Mouse (Mus musculus) forebrain, embryonic 13.5 days (tissue): ENCODE measurements around the gene Tmco5. TPM values are rescaled to one million over a fixed set of nuclear protein-coding genes. Genes with fewer than 3 reads are reported as not detected.
"Not testable (repeated sequence)": the region's sequence is repeated elsewhere in the genome, so short reads cannot be mapped to it uniquely, and the experiment has no call there.

ENCODE experiments used
- ATAC-seq: fragments of 200-750 bp; cut with Nextera tagmentation; 2 replicates; pipeline ENCODE4 v1.8.0; 2017
- H3K27ac ChIP-seq: fragments of 300-500 bp; sonication (generic); 2 replicates; pipeline ENCODE4 v1.5.1; 2015; ENCODE audit warnings: inconsistent platforms, mild to moderate bottlenecking, moderate library complexity
- H3K27me3 ChIP-seq: fragments of 300-500 bp; sonication (generic); 2 replicates; pipeline ENCODE4 v1.6.1; 2015; ENCODE audit warnings: mild to moderate bottlenecking, inconsistent platforms
- H3K36me3 ChIP-seq: fragments of 300-500 bp; sonication (generic); 2 replicates; pipeline ENCODE4 v1.6.1; 2015; ENCODE audit warnings: mild to moderate bottlenecking, inconsistent platforms; ENCODE audit not compliant: poor library complexity, severe bottlenecking
- H3K4me1 ChIP-seq: fragments of 300-500 bp; sonication (generic); 2 replicates; pipeline ENCODE4 v1.6.1; 2015; ENCODE audit warnings: inconsistent platforms
- H3K4me2 ChIP-seq: fragments of 300-500 bp; sonication (generic); 2 replicates; pipeline ENCODE4 v1.6.1; 2015; ENCODE audit warnings: inconsistent platforms, mild to moderate bottlenecking, moderate library complexity
- H3K4me3 ChIP-seq: fragments of 300-500 bp; sonication (generic); 2 replicates; pipeline ENCODE4 v1.5.1; 2015; ENCODE audit warnings: mild to moderate bottlenecking, inconsistent platforms
- H3K9ac ChIP-seq: fragments of 300-500 bp; sonication (generic); 2 replicates; pipeline ENCODE4 v1.6.1; 2015; ENCODE audit warnings: mild to moderate bottlenecking, inconsistent platforms
- H3K9me3 ChIP-seq: fragments of 300-500 bp; sonication (generic); replicated peaks from 2 replicates; pipeline ENCODE4 v1.6.1; 2016; ENCODE audit warnings: inconsistent platforms
- WGBS: fragments of 180-500 bp; shearing (Covaris S2); methylation state at CpG from one replicate; pipeline ENCODE4 v1.1.7; 2015; 5-methylcytosine and 5-hydroxymethylcytosine counted together
- polyA plus RNA-seq: library from polyadenylated mRNA; unstranded; fragments of >200 nt; fragmentation: Nextera tagmentation; extraction: Ambion mirVana; gene quantifications from 2 replicates; pipeline ENCODE4 v1.2.1, GENCODE M21; 2015

Tmco5 gene
- polyA plus RNA-seq, 1 experiment from 2014 or later: not detected

- H3K9me3 ChIP-seq: peaks cover 6% of the 10 kb centered on the region; the same call in 1 of the 2 replicates
Observed at GRCm38 (mm10) chr2:116925230-116925629, 46.7 kb downstream of the Tmco5 start.

GRCm38 (mm10) chr2:116932218-116932617, 53.7 kb downstream of the Tmco5 start:
- WGBS: 88% methylated on average over 7 of the region's 7 CpGs
- Histone ChIP-seq H3K4me3 (no peak overlapping the region), H3K4me2 (no peak overlapping the region), H3K9ac (no peak overlapping the region), H3K27me3 (no peaks in the 10 kb centered on the region), H3K36me3 (no peaks in the 10 kb centered on the region), H3K9me3 (no peaks in the 10 kb centered on the region), H3K27ac (no peak overlapping the region), H3K4me1 (no peaks in the 10 kb centered on the region)
- ATAC-seq: no peak

More at GRCm38 (mm10) chr2:116925230-116925629, 46.7 kb downstream of the Tmco5 start:
- no peaks in the 10 kb centered on the region for H3K36me3 ChIP-seq
- no peak overlapping the region for H3K4me2 ChIP-seq
- peak; percentile 30; the same call in 1 of the 2 replicates for ATAC-seq
- H3K4me3 ChIP-seq: no peak overlapping the region
- no peak overlapping the region for H3K27ac ChIP-seq
- H3K27me3 ChIP-seq: no peaks in the 10 kb centered on the region
- no peak overlapping the region for H3K9ac ChIP-seq
- H3K4me1 ChIP-seq: no peaks in the 10 kb centered on the region
- 61% methylated on average over 5 of the region's 5 CpGs for WGBS

GRCm38 (mm10) chr2:116934236-116934635, 55.7 kb downstream of the Tmco5 start:
- not testable (repeated sequence) for H3K9ac ChIP-seq, H3K27ac ChIP-seq, H3K4me1 ChIP-seq, H3K9me3 ChIP-seq, H3K36me3 ChIP-seq, H3K4me2 ChIP-seq, H3K4me3 ChIP-seq, H3K27me3 ChIP-seq, ATAC-seq
- WGBS: 92% methylated on average over 1 of the region's 1 CpGs

DNA sequence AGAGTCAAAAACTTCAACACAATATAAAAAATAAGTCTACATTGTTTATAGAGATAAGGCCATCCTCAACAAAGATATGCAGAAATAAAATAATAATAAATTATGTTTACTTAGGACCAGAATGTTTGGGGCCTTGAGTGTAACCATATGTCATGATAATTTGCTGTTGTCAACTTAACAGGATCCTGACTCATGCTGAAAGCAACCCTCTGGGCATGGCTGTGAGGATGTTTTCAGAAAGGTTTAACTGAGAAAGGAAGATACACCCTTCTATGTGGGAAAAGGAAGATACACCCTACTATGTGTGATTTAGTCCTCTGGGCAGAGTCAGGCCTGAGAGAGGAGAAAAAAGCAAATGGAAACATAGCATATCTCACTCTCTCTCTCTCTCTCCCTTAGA, 56.3 kb downstream of the Tmco5 start:
- H3K4me1 ChIP-seq: no peaks in the 10 kb centered on the region
- H3K27me3 ChIP-seq: no peaks in the 10 kb centered on the region
- H3K9me3 ChIP-seq: no peaks in the 10 kb centered on the region
- no peak overlapping the region for H3K4me2 ChIP-seq
- no peak overlapping the region for H3K27ac ChIP-seq
- ATAC-seq: no peak
- no peak overlapping the region for H3K9ac ChIP-seq
- H3K4me3 ChIP-seq: no peak overlapping the region
- H3K36me3 ChIP-seq: no peaks in the 10 kb centered on the region

GRCm38 (mm10) chr2:116936371-116936770, 57.9 kb downstream of the Tmco5 start:
- Histone ChIP-seq H3K9me3 (no peaks in the 10 kb centered on the region), H3K4me1 (no peaks in the 10 kb centered on the region), H3K27ac (no peak overlapping the region), H3K9ac (no peak overlapping the region), H3K4me3 (no peak overlapping the region), H3K36me3 (no peaks in the 10 kb centered on the region), H3K4me2 (no peak overlapping the region), H3K27me3 (no peaks in the 10 kb centered on the region)
- 73% methylated on average over 2 of the region's 2 CpGs for WGBS
- no peak for ATAC-seq

- Histone ChIP-seq H3K27ac (no peak overlapping the region), H3K4me1 (no peaks in the 10 kb centered on the region), H3K9ac (no peak overlapping the region), H3K9me3 (no peaks in the 10 kb centered on the region), H3K27me3 (no peaks in the 10 kb centered on the region), H3K4me2 (no peak overlapping the region), H3K4me3 (no peak overlapping the region), H3K36me3 (no peaks in the 10 kb centered on the region)
- 86% methylated on average over 1 of the region's 1 CpGs for WGBS
- no peak for ATAC-seq
Observed at GRCm38 (mm10) chr2:116937166-116937565, 58.7 kb downstream of the Tmco5 start.

- Histone ChIP-seq H3K9ac (no peak overlapping the region), H3K36me3 (no peaks in the 10 kb centered on the region), H3K4me2 (no peak overlapping the region), H3K27ac (no peak overlapping the region), H3K27me3 (no peaks in the 10 kb centered on the region), H3K4me3 (no peak overlapping the region), H3K9me3 (no peaks in the 10 kb centered on the region), H3K4me1 (no peaks in the 10 kb centered on the region)
- no peak for ATAC-seq
- 96% methylated on average over 3 of the region's 3 CpGs for WGBS
Observed at GRCm38 (mm10) chr2:116941816-116942215, 63.3 kb downstream of the Tmco5 start.

Other genes starting within 250 kb of the Tmco5 start
- 7.7 and 8.3 TPM in 2 replicates for gene Spred1, start 242.7 kb downstream of the Tmco5 start, polyA plus RNA-seq